Mouse (Mus musculus) lung, postnatal 0 days (tissue): ENCODE measurements at regions not wholly inside any gene's neighbourhood (a gene's known extent, or its start where the extent isn't known, plus 50 kb on each side); places are given as distances from the start of the nearest gene placed in this dataset.

ENCODE experiments used
- CTCF ChIP-seq: IDR thresholded peaks from 2 replicates; pipeline ENCODE4 v1.5.1; 2016; ENCODE audit warnings: antibody characterized with exemption, mild to moderate bottlenecking
- EP300 ChIP-seq: IDR thresholded peaks from 2 replicates; pipeline ENCODE4 v1.6.1; 2016; ENCODE audit warnings: antibody characterized with exemption, mild to moderate bottlenecking, control low read depth

- TF ChIP-seq CTCF (no peak), EP300 (no peak)
These were observed 653.5 kb upstream of the Cdh5 start for GRCm38 (mm10) chr8:103447916-103448315.
